ENCODE assay signal across 8 mouse cellular contexts in the genomic region with DNA sequence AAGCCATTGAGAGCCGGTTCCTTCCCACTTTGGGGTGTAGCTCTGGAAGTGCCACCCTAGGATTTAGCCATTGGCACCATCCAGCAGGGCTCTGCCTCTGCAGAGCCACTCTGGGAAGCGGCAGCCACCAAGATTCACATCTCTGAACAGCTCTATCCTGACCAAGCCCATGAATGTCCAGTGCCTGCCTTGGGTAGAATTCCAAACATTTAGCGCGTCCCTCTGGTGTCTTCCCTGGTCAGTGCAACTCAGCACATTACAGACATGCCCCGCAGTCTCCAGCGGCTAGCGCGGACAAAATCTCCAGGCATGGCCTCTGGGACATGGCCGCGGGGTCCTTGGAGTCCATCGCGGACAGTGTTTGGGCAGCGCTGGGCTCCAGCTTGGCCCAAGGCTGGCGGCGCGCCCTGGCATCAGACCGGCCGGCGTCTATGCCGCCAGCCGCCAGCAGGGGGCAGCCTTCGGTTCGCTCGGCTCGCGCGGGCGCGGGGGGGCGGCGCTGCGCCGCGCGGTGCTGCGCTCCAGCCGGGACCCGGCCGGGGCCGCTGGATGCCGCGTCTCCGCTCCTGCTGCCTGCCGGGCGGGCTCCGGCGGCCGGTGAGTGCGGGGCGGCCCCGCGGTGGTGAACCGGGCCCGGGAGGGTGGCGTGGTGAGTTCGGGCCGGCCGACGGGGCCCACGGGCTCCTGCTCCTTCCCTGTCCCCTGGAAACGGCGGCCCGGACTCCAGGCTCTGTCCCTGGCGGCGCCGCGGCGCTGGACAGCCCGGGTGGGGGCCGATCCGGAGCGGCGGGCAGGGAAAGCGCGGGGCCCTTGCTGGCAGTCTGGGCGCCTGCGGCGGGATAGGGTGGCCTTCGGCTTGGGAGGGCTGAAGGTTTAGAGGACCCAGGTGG. TPM values are rescaled to one million over a fixed set of nuclear protein-coding genes. Genes with fewer than 3 reads are reported as not detected.
DNase-seq lines count a peak whose midpoint lies in the region; ATAC-seq and TF ChIP-seq lines count a peak whose summit lies in the region.

A gene (plus strand): TSS at position 464 of the 890 bp plus-strand sequence.

- WGBS in lung, embryonic 14.5 days = 1% methylated on average over 75 of the region's 79 CpGs
- 2% methylated on average over 57 of the region's 79 CpGs for WGBS in neural tube, embryonic 15.5 days

- H3K4me1 ChIP-seq in ES-E14 (ENCODE audit: control insufficient read depth in 2 of 2, insufficient read depth in 2 of 2, low read length in 2 of 2, poor library complexity in 1 of 2) = peaks cover 7 to 15% of the 10 kb centered on the region in 2 experiments; a peak in 1 of 4 replicates
- peaks cover 23% of the 10 kb centered on the region; the same call in 1 of the 2 replicates for H3K4me1 ChIP-seq in lung, embryonic 14.5 days (ENCODE audit: insufficient read depth)
- peaks cover 40% of the 10 kb centered on the region for H3K4me1 ChIP-seq in neural tube, embryonic 15.5 days

- H3K4me3 ChIP-seq in ES-E14 (ENCODE audit: insufficient read depth in 1 of 2, low read depth in 1 of 2, low read length in 2 of 2, poor library complexity in 1 of 2, severe bottlenecking in 1 of 2) = peak within 1 kb of the TSS; percentile 83 to 93
- H3K4me3 ChIP-seq in layer of hippocampus, adult 2 months = peak within 1 kb of the TSS; percentile 92
- H3K4me3 ChIP-seq in lung, embryonic 14.5 days (ENCODE audit: low read depth, low read length) = peak within 1 kb of the TSS; percentile 90
- H3K4me3 ChIP-seq in neural tube, embryonic 15.5 days (replicated peaks) = peak within 1 kb of the TSS; percentile 90

- H3K36me3 ChIP-seq in ES-E14 (ENCODE audit: control insufficient read depth, insufficient read depth, low read length, poor library complexity, severe bottlenecking) = no peaks in the 10 kb centered on the region
- no peaks in the 10 kb centered on the region for H3K36me3 ChIP-seq in lung, embryonic 14.5 days (ENCODE audit: insufficient read depth)
- H3K36me3 ChIP-seq in neural tube, embryonic 15.5 days = no peaks in the 10 kb centered on the region

- intact Hi-C loops in heart, postnatal 36 days (cut with DNase I) = loop anchor here (1.0 to 2.0 kb wide), 2 partner anchors 30 to 52 kb away; no protein-coding TSS in a partner anchor

- H3K9me3 ChIP-seq in ES-E14 (ENCODE audit: control insufficient read depth, insufficient read depth, low read depth, low read length) = no peaks in the 10 kb centered on the region
- no peaks in the 10 kb centered on the region for H3K9me3 ChIP-seq in lung, embryonic 14.5 days (ENCODE audit: low read depth, low read length)
- no peaks in the 10 kb centered on the region for H3K9me3 ChIP-seq in neural tube, embryonic 15.5 days (replicated peaks)

- H3K27ac ChIP-seq in ES-E14 (ENCODE audit: insufficient read depth, low read depth, low read length, poor library complexity, severe bottlenecking) = no peak within 1 kb of the TSS
- peak within 1 kb of the TSS; percentile 99 for H3K27ac ChIP-seq in layer of hippocampus, adult 2 months
- H3K27ac ChIP-seq in lung, embryonic 14.5 days (ENCODE audit: low read depth) = peak within 1 kb of the TSS; percentile 87
- H3K27ac ChIP-seq in neural tube, embryonic 15.5 days (replicated peaks) = peak within 1 kb of the TSS; percentile 93

- TF ChIP-seq CTCF in layer of hippocampus, adult 2 months (conservative IDR thresholded peaks at IDR 0.05) = peak; percentile 75
- peak; percentile 53 for TF ChIP-seq CTCF in lung, embryonic 14.5 days (IDR thresholded peaks at IDR 0.05; ENCODE audit: low read depth)

- ATAC-seq in lung, embryonic 14.5 days (ENCODE audit: insufficient read depth) = peak; percentile 81
- peak; percentile 83 for ATAC-seq in neural tube, embryonic 15.5 days (ENCODE audit: low FRiP score)

- H3K9ac ChIP-seq in ES-E14 (ENCODE audit: insufficient read depth, low read depth, low read length, poor library complexity, severe bottlenecking) = peak within 1 kb of the TSS; percentile 79
- H3K9ac ChIP-seq in lung, embryonic 14.5 days = peak within 1 kb of the TSS; percentile 93
- peak within 1 kb of the TSS; percentile 98 for H3K9ac ChIP-seq in neural tube, embryonic 15.5 days (replicated peaks)

- H3K27me3 ChIP-seq in lung, embryonic 14.5 days (ENCODE audit: insufficient read depth, low read length) = no peaks in the 10 kb centered on the region
- no peaks in the 10 kb centered on the region for H3K27me3 ChIP-seq in neural tube, embryonic 15.5 days (replicated peaks)

- DNase-seq in ES-E14 (ENCODE audit: low read depth, low spot score) = no peak
- peak; percentile 86 for DNase-seq in cerebellum, adult 8-10 months
- DNase-seq in forelimb bud, embryonic 11.5 days (ENCODE audit: low read depth, low spot score) = peak; percentile 75
- DNase-seq in heart, postnatal 36 days = peak; percentile 93
- peak; percentile 55 to 86 for DNase-seq in layer of hippocampus, adult 2 months (ENCODE audit: low spot score in 2 of 2)
- peak; percentile 95 for DNase-seq in lung, embryonic 14.5 days
- peak; percentile 95 for DNase-seq in testis, postnatal 10 days (ENCODE audit: low spot score)

- H3K4me2 ChIP-seq in lung, embryonic 14.5 days = peak within 1 kb of the TSS; percentile 91
- peak within 1 kb of the TSS; percentile 89 for H3K4me2 ChIP-seq in neural tube, embryonic 15.5 days

- in situ Hi-C loops in ES-E14 (cut with MboI; ENCODE audit: low sequenced_read_pairs in 2 of 2, unreplicated experiment in 2 of 2) = no loop called here

TF ChIP-seq in ES-E14, 5 proteins besides CTCF, POLR2A, EP300 and RAD21:
- TF ChIP-seq ZNF384 (IDR thresholded peaks at IDR 0.05; ENCODE audit: low read depth, low read length) (no peak), ZC3H11A (IDR thresholded peaks at IDR 0.05; ENCODE audit: borderline replicate concordance, low read depth, low read length) (peak; percentile 14; the same call in 1 of the 2 replicates)

RNA-seq across cellular contexts. Expression of the gene that starts here (rescaled TPM):
- 33.3 and 46.5 TPM in 2 replicates for total RNA-seq in ES-E14 (2012; rRNA removed)
- 100 to 1,000 TPM; 256 to 280 TPM for total RNA-seq in heart, postnatal 36 days (2021)
- total RNA-seq in layer of hippocampus, adult 2 months (2021) = 100 to 1,000 TPM; 137 to 156 TPM
- 32.2 and 35.0 TPM in 2 replicates for polyA plus RNA-seq in lung, embryonic 14.5 days (2014; fragmentation: Nextera tagmentation; extraction: Ambion mirVana)
- polyA plus RNA-seq in neural tube, embryonic 15.5 days (2015; fragmentation: Nextera tagmentation; extraction: Ambion mirVana) = 39.6 and 40.8 TPM in 2 replicates
